Mouse (Mus musculus): ENCODE data around the gene Kat5. TPM values are rescaled to one million over a fixed set of nuclear protein-coding genes. Genes with fewer than 3 reads are reported as not detected.

Kat5 gene
- polyA plus RNA-seq, 1 experiment from 2014 or later, result 29.6 TPM

DNA sequence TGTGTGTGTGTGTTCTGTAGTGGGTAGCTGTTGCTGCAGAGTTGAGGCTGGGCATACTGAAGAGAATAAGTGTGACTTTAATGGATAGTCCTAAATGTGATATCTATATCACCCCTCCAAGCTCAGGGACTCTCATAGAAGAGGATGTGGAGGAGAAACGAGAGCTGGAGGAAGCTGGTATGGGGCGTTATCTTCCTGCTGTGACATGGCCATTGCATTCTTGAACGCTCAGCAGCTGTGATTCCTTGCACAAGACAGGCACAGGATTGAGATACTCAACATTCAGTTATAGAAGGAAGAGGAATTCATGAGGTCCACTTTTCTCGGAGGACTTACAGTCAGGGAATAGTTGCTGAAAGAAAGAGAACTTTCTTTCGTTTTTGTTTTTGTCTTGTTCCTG lies 11.8 kb upstream of the Kat5 start:
- H3K27me3 ChIP-seq, result no peaks in the 10 kb centered on the region
- H3K36me3 ChIP-seq, result no peaks in the 10 kb centered on the region
- H3K9me3 ChIP-seq (replicated peaks), result no peaks in the 10 kb centered on the region
- 54% methylated on average over 5 of the region's 5 CpGs for WGBS
- H3K4me1 ChIP-seq (replicated peaks), result no peaks in the 10 kb centered on the region
- no peak overlapping the region for H3K27ac ChIP-seq
- no peak overlapping the region for H3K4me2 ChIP-seq
- ATAC-seq (replicated peaks; ENCODE audit: insufficient number of reproducible peaks, insufficient read depth, low FRiP score, low read depth), result no peak
- no peak overlapping the region for H3K4me3 ChIP-seq
- no peak overlapping the region for H3K9ac ChIP-seq

DNA sequence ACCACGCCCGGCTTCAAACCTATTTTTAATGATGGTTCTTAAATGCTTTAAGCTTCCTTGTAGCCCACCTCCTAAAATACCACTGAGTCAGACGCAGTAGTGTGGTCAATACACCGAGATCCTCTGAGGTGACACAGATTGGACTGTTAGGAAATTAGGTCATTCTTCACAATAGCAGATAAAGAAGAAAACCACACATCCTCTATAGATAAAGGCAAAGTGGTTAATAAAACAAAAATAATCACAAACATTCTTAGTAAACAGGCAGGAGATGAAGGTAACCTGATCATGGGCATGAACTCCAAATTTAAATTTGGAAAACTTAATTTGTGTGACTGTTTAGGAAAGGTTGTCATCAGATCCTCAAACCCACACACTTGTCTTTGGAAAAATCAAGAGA lies 10.0 kb upstream of the Kat5 start:
- H3K27me3 ChIP-seq, result no peaks in the 10 kb centered on the region
- 63% methylated on average over 4 of the region's 4 CpGs for WGBS
- no peak overlapping the region for H3K9ac ChIP-seq
- H3K36me3 ChIP-seq, result no peaks in the 10 kb centered on the region
- no peaks in the 10 kb centered on the region for H3K4me1 ChIP-seq (replicated peaks)
- H3K4me2 ChIP-seq, result no peak overlapping the region
- H3K4me3 ChIP-seq, result no peak overlapping the region
- no peak for ATAC-seq (replicated peaks; ENCODE audit: insufficient number of reproducible peaks, insufficient read depth, low FRiP score, low read depth)
- H3K27ac ChIP-seq, result no peak overlapping the region
- no peaks in the 10 kb centered on the region for H3K9me3 ChIP-seq (replicated peaks)

DNA sequence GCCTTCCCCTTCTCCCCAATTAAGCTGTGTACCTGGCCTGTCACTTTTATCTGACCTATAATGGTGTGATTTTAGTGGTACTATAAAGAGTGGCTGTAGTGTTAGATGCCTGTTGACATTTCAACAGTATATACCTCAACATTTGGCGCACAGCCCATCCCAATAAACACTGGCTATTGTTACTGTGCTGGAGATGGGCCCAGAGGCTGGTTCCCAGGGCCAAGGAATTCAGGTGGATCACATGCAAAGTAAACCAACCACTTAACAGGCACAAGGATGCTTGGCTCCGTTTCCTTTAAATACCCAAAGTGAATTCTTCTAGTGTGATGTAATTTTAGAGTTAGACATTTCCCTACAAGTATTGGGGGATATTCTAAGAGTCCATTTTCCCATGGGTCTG lies 4.9 kb upstream of the Kat5 start:
- Histone ChIP-seq H3K36me3 (no peaks in the 10 kb centered on the region), H3K9me3 (replicated peaks) (no peaks in the 10 kb centered on the region), H3K4me1 (replicated peaks) (peaks cover 6% of the 10 kb centered on the region), H3K4me2 (no peak overlapping the region), H3K9ac (no peak overlapping the region), H3K27ac (no peak overlapping the region), H3K4me3 (no peak overlapping the region), H3K27me3 (no peaks in the 10 kb centered on the region; the same call in 1 of the 2 replicates)
- no peak for ATAC-seq (replicated peaks; ENCODE audit: insufficient number of reproducible peaks, insufficient read depth, low FRiP score, low read depth)
- WGBS, result 56% methylated on average over 2 of the region's 2 CpGs

DNA sequence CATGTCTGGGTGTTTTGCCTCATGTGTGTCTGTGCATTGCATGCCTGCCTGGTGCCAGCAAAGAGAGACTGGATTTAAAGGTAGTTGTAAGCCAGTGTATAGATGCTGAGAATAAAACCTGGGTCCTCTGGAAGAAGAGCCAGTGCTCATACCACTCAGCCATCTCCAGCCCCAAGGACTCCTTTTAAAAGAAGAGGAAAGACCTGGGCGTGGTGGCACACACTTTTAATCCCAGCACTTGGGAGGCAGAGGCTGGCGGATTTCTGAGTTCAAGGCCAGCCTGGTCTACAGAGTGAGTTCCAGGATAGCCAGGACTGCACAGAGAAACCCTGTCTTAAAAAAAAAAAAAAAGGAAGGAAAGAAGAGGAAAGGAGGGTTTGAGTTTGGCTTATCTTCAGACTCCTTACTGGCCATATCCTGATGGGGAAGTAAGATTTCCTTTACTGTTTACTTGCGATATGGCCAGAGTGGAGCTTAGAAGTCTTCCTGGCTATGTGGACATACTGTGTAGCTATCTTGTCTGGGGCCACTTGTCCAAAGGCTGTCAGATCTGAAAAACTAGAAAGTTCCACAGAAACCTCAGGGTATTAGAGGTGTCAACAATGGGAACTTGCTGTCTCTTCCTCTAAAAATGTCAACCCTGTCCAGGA lies 2.9 kb upstream of the Kat5 start:
- Histone ChIP-seq H3K27ac (no peak overlapping the region), H3K9ac (no peak overlapping the region), H3K4me3 (no peak overlapping the region), H3K27me3 (no peaks in the 10 kb centered on the region; the same call in 1 of the 2 replicates), H3K4me2 (no peak overlapping the region), H3K36me3 (peaks cover 10% of the 10 kb centered on the region), H3K4me1 (replicated peaks) (peaks cover 16% of the 10 kb centered on the region), H3K9me3 (replicated peaks) (no peaks in the 10 kb centered on the region)
- ATAC-seq (replicated peaks; ENCODE audit: insufficient number of reproducible peaks, insufficient read depth, low FRiP score, low read depth), result no peak
- 53% methylated on average over 3 of the region's 3 CpGs for WGBS

DNA sequence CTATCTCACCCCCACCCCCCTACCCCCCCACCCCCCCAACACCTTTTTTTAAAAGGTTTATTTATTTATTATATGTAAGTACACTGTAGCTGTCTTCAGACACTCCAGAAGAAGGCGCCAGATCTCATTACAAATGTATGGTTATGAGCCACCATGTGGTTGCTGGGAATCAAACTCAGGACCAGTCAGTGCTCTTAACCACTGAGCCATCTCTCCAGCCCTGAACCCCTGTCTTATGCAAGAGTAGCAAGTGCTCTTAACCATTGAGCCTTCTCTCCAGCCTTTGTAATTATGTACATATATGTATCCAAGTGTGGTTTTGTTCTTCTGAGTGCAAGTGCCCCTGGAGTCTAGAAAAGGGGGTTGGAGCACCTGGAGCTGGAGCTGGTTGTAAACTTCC lies 1.9 kb upstream of the Kat5 start:
- H3K9ac ChIP-seq, result no peak overlapping the region
- H3K9me3 ChIP-seq (replicated peaks), result no peaks in the 10 kb centered on the region
- no peak overlapping the region for H3K4me2 ChIP-seq
- 73% methylated on average over 1 of the region's 1 CpGs for WGBS
- H3K4me3 ChIP-seq, result no peak overlapping the region
- H3K4me1 ChIP-seq (replicated peaks), result peaks cover 16% of the 10 kb centered on the region
- ATAC-seq (replicated peaks; ENCODE audit: insufficient number of reproducible peaks, insufficient read depth, low FRiP score, low read depth), result no peak
- H3K36me3 ChIP-seq, result peaks cover 19% of the 10 kb centered on the region
- no peak overlapping the region for H3K27ac ChIP-seq
- no peaks in the 10 kb centered on the region; the same call in 1 of the 2 replicates for H3K27me3 ChIP-seq

DNA sequence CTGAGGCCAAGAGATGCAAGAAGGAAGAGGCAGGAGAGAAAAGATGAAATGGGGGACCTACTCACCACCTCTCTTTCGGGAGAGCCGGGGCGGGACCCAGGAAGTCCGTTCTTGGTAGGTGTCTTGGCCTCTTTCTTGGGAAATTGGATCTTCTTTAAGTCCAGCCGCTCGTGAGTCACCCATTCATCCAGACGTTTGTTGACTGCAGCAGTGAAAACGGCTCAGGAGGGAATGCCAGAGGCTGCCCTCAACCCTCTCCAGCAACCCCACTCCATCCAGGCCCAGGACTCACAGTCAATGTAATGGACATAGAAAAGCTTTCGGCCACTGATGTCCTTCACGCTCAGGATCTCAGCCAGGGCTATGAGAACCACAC lies 878 bp downstream of the Kat5 start:
- peak overlapping the region; percentile 80 for H3K4me2 ChIP-seq

DNA sequence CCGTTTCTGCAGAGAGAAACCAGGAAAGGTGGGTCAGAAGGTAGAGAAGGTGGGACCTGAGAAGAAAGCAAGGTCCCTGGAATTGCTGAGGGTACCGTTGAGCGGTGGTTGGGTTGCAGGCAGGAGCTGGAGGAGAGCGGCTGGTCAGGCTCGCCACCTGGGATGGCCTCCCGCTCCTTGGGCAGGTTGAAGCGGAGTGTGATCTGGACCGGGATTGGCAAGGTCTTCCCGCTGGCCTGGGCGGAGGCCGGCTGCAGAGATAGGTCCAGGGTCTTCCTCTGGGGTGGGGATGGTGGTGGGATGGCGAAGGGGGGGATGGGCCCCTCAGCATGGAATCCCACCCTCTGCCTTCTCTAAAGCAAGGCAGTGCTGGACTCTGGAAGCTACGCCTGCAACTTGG lies 1.3 kb downstream of the Kat5 start:
- Histone ChIP-seq H3K9ac (peak overlapping the region; percentile 84; the same call in 1 of the 2 replicates), H3K27ac (no peak overlapping the region), H3K4me2 (peak overlapping the region; percentile 80), H3K36me3 (peaks cover 52% of the 10 kb centered on the region), H3K27me3 (no peaks in the 10 kb centered on the region), H3K4me3 (peak overlapping the region; percentile 85), H3K9me3 (replicated peaks) (no peaks in the 10 kb centered on the region), H3K4me1 (replicated peaks) (peaks cover 16% of the 10 kb centered on the region)
- ATAC-seq (replicated peaks; ENCODE audit: insufficient number of reproducible peaks, insufficient read depth, low FRiP score, low read depth), result no peak
- WGBS, result 96% methylated on average over 13 of the region's 13 CpGs

More for the DNA sequence above, 878 bp downstream of the Kat5 start:
- Histone ChIP-seq H3K36me3 (peaks cover 47% of the 10 kb centered on the region), H3K27ac (peak overlapping the region; percentile 99), H3K27me3 (no peaks in the 10 kb centered on the region; the same call in 1 of the 2 replicates), H3K4me3 (peak overlapping the region; percentile 85), H3K9ac (peak overlapping the region; percentile 84), H3K4me1 (replicated peaks) (peaks cover 16% of the 10 kb centered on the region), H3K9me3 (replicated peaks) (no peaks in the 10 kb centered on the region)
- ATAC-seq (replicated peaks; ENCODE audit: insufficient number of reproducible peaks, insufficient read depth, low FRiP score, low read depth), result no peak
- WGBS, result 52% methylated on average over 10 of the region's 10 CpGs

DNA sequence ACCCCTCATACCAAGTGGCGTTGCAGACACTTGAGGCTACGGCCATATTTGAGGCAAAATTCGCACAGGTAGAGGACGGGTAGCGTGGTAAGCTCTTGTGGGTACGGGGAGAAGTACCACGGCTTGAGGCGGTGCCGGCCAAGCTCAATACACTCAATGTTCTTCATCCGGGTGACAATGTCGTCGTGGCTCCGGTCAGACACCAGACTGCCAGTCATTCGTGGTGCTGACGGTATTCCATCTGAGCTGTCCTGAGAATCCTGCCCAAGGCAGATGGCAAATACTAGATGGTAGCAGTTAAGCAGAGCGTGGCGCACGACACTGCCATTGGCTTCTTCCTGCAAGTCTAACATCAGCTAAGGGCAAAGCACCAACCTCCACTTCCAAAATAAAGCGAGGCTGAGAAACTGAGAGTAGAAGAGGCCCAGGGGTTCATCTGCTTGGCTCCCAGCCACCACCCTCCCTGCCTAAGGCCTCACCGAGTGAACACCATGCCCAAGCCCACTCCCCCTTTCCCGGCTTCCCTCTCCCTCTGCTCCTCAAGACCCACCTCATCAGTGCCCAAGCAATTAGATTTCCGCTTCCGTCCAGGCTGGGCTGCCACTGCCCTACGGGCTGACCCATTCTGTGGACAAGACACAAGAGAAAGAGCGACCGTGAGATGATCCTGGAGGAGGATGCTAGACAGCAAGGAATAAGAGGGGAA lies 2.2 kb downstream of the Kat5 start:
- Histone ChIP-seq H3K4me2 (no peak overlapping the region), H3K27ac (no peak overlapping the region), H3K36me3 (peaks cover 60% of the 10 kb centered on the region), H3K27me3 (no peaks in the 10 kb centered on the region), H3K4me1 (replicated peaks) (peaks cover 23% of the 10 kb centered on the region), H3K4me3 (no peak overlapping the region), H3K9me3 (replicated peaks) (no peaks in the 10 kb centered on the region), H3K9ac (no peak overlapping the region)
- WGBS, result 92% methylated on average over 26 of the region's 26 CpGs
- ATAC-seq (replicated peaks; ENCODE audit: insufficient number of reproducible peaks, insufficient read depth, low FRiP score, low read depth), result no peak

DNA sequence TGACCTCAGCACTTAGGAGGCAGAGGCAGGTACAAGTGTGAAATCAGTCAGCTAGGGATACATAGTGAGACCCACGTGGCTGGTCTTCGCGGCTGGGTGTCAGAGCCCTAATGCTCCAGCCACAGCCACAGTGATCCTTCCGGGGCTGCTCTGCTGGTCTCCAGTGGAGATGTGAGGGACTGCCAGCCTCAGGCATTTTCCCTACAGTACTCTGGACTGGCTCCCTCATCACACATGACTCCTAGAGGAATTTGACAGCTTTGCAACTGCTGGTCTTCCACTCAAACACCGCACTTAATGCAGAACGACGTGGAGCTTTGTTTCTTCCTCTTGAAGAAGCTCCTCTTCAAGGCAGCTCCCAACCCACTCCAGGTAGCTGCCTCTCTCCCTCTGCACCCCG lies 3.8 kb downstream of the Kat5 start:
- Histone ChIP-seq H3K9me3 (replicated peaks) (no peaks in the 10 kb centered on the region), H3K27me3 (no peaks in the 10 kb centered on the region), H3K4me1 (replicated peaks) (peaks cover 35% of the 10 kb centered on the region), H3K36me3 (peaks cover 61% of the 10 kb centered on the region), H3K4me2 (no peak overlapping the region), H3K4me3 (no peak overlapping the region), H3K27ac (no peak overlapping the region), H3K9ac (no peak overlapping the region)
- 70% methylated on average over 8 of the region's 8 CpGs for WGBS
- no peak for ATAC-seq (replicated peaks; ENCODE audit: insufficient number of reproducible peaks, insufficient read depth, low FRiP score, low read depth)

DNA sequence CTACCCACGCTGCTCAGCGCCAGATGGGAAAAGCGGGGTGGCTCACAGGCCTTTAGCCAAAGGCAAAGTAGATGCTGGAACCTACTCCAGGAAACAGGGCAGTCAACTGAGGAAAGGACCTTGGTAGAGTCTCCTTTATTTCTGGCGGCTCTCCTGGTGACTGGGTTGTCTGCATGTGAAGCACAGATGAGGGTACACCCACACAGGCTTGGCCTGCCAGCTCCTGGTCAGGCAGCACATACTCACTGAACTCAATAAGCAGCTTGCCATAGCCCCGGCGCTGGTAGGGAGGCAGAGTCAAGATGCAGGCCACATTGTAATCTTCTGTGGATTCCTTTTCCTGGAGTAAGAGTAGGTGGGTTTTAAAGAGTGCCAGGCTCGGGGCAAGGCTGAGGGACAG lies 4.9 kb downstream of the Kat5 start:
- H3K27ac ChIP-seq, result no peak overlapping the region
- no peak overlapping the region for H3K4me3 ChIP-seq
- ATAC-seq (replicated peaks; ENCODE audit: insufficient number of reproducible peaks, insufficient read depth, low FRiP score, low read depth), result no peak
- WGBS, result 89% methylated on average over 7 of the region's 7 CpGs
- H3K9ac ChIP-seq, result no peak overlapping the region
- peaks cover 61% of the 10 kb centered on the region for H3K36me3 ChIP-seq
- no peak overlapping the region for H3K4me2 ChIP-seq
- peaks cover 30% of the 10 kb centered on the region for H3K4me1 ChIP-seq (replicated peaks)
- H3K9me3 ChIP-seq (replicated peaks), result no peaks in the 10 kb centered on the region
- H3K27me3 ChIP-seq, result no peaks in the 10 kb centered on the region

DNA sequence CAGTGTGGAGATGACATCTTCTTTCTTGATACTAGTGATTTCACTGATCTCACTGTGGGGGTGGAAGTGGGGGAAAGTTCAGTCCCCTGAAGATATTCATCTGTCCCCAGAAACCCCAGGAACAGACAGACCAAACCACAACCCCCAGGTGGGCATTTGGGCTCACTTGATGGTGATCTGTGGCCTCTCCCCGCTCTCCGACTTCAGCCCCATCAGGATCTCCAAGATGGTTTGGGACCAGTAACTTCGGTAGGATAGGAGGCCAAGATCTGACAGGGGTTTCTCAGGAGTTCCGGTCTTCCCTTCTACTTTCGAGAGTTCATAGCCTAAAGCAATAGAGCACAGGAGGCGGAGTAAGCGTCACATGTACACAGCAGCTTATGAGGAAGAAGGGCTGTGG lies 6.4 kb downstream of the Kat5 start:
- no peaks in the 10 kb centered on the region for H3K27me3 ChIP-seq
- no peak overlapping the region for H3K4me2 ChIP-seq
- peaks cover 59% of the 10 kb centered on the region for H3K36me3 ChIP-seq
- H3K9ac ChIP-seq, result 0 out of 2 replicates have a peak overlapping the region, but pooled peaks have one; percentile 4
- peaks cover 22% of the 10 kb centered on the region for H3K4me1 ChIP-seq (replicated peaks)
- peak overlapping the region; percentile 81; the same call in 1 of the 2 replicates for H3K4me3 ChIP-seq
- WGBS, result 88% methylated on average over 7 of the region's 7 CpGs
- ATAC-seq (replicated peaks; ENCODE audit: insufficient number of reproducible peaks, insufficient read depth, low FRiP score, low read depth), result no peak
- H3K9me3 ChIP-seq (replicated peaks), result no peaks in the 10 kb centered on the region
- H3K27ac ChIP-seq, result no peak overlapping the region

Data from heart, embryonic 15.5 days (tissue).